Mouse (Mus musculus) CH12.LX (cell line): ENCODE measurements around the gene Fgfr2.

Experiments used
- CHD1 ChIP-seq: IDR thresholded peaks from 2 replicates; pipeline ENCODE4 v1.6.1; 2012; ENCODE audit warnings: low read depth, low read length, improper control_type of control experiment, inconsistent platforms
- CTCF ChIP-seq, 2 experiments: IDR thresholded peaks in 1 of 2; conservative IDR thresholded peaks in 1 of 2; 2 replicates each; pipeline ENCODE4 v1.5.1; 2011 to 2012; ENCODE audit warnings: low read depth in 2 of 2, low read length in 2 of 2, improper control_type of control experiment in 1 of 2, inconsistent platforms in 1 of 2, mild to moderate bottlenecking in 1 of 2, moderate library complexity in 1 of 2
- E2F4 ChIP-seq: IDR thresholded peaks from 2 replicates; pipeline ENCODE4 v1.6.1; 2011; ENCODE audit warnings: low read depth, low read length, improper control_type of control experiment; ENCODE audit not compliant: insufficient replicate concordance
- ELF1 ChIP-seq: IDR thresholded peaks from 2 replicates; pipeline ENCODE4 v1.6.1; 2014; ENCODE audit warnings: low read depth, mild to moderate bottlenecking, inconsistent platforms, low read length, improper control_type of control experiment
- EP300 ChIP-seq: IDR thresholded peaks from 2 replicates; pipeline ENCODE4 v1.6.1; 2011; ENCODE audit warnings: low read length, improper control_type of control experiment
- HCFC1 ChIP-seq: IDR thresholded peaks from 2 replicates; pipeline ENCODE4 v1.6.1; 2012; ENCODE audit warnings: low read depth, mild to moderate bottlenecking, inconsistent platforms, low read length, improper control_type of control experiment
- KAT2A ChIP-seq: IDR thresholded peaks from 2 replicates; pipeline ENCODE4 v1.6.1; 2012; ENCODE audit warnings: low read length, improper control_type of control experiment, inconsistent platforms; ENCODE audit not compliant: insufficient replicate concordance
- MAFK ChIP-seq: IDR thresholded peaks from 2 replicates; pipeline ENCODE4 v1.6.1; 2011; ENCODE audit warnings: low read length, improper control_type of control experiment; ENCODE audit not compliant: insufficient replicate concordance
- POLR2A ChIP-seq: IDR thresholded peaks from 2 replicates; pipeline ENCODE4 v1.6.1; 2011; ENCODE audit warnings: low read depth, mild to moderate bottlenecking, improper control_type of control experiment, low read length

DNA sequence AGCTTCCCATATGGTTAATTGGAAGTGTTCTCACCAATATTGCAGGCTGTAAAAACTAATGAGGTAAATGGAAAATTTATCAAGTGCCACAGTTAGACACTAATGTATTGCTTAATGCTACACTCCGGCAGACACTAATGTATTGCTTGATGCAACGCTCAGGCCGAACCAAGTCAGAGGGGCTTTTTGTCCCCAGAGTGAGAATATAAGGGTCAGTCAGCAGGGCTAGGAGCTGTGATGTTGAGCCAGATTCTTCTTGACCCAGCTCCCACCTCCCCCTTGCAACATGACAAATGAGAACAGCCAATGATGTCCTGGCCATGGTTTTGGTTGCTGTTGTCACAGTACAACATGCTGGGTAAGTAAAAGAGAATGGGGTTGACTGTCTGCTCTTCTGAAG, 45.8 kb upstream of the Fgfr2 start:
- TF ChIP-seq POLR2A (no peak), E2F4 (no peak), MAFK (no peak), KAT2A (no peak), CTCF (conservative IDR thresholded peaks at IDR 0.05 in 1 of 2, IDR thresholded peaks at IDR 0.05 in 1 of 2; ENCODE audit: low read depth in 2 of 2, low read length in 2 of 2) (no peak), HCFC1 (no peak), ELF1 (no peak), EP300 (no peak), CHD1 (no peak)
